In genomic region chr11:97781478-97781831, GRCm38 (mm10) we compare ENCODE assay signal across 8 mouse cellular contexts. TPM values are rescaled to one million over a fixed set of nuclear protein-coding genes. Genes with fewer than 3 reads are reported as not detected.
DNase-seq lines count a peak whose midpoint lies in the region; ATAC-seq lines count a peak whose summit lies in the region.

No protein-coding gene starts in this region.

- no peak for ATAC-seq in lung, embryonic 15.5 days (ENCODE audit: borderline replicate concordance, extremely low read depth, low FRiP score, low TSS enrichment)
- no peak for ATAC-seq in embryonic facial prominence, embryonic 14.5 days (ENCODE audit: low read depth)
- no peak for ATAC-seq in intestine, embryonic 16.5 days
- ATAC-seq in neural tube, embryonic 14.5 days (ENCODE audit: low read depth): no peak

- peak overlapping the region; percentile 75 for H3K4me3 ChIP-seq in lung, embryonic 15.5 days
- peak overlapping the region; percentile 91 for H3K4me3 ChIP-seq in embryonic facial prominence, embryonic 14.5 days (ENCODE audit: low read depth, low read length)
- peak overlapping the region; percentile 82 for H3K4me3 ChIP-seq in intestine, embryonic 16.5 days (ENCODE audit: low read length)
- peak overlapping the region; percentile 95 for H3K4me3 ChIP-seq in neural tube, embryonic 14.5 days (ENCODE audit: low read depth, low read length)

- peak overlapping the region; percentile 94 for H3K9ac ChIP-seq in lung, embryonic 15.5 days
- H3K9ac ChIP-seq in embryonic facial prominence, embryonic 14.5 days (ENCODE audit: low read depth, low read length): peak overlapping the region; percentile 99
- H3K9ac ChIP-seq in intestine, embryonic 16.5 days (ENCODE audit: low read depth, low read length): peak overlapping the region; percentile 97
- peak overlapping the region; percentile 94 for H3K9ac ChIP-seq in neural tube, embryonic 14.5 days (replicated peaks; ENCODE audit: low read depth, low read length)

- no peaks in the 10 kb centered on the region for H3K9me3 ChIP-seq in lung, embryonic 15.5 days
- H3K9me3 ChIP-seq in embryonic facial prominence, embryonic 14.5 days (ENCODE audit: control insufficient read depth, low read length): no peaks in the 10 kb centered on the region
- H3K9me3 ChIP-seq in intestine, embryonic 16.5 days (ENCODE audit: control insufficient read depth, low read length): no peaks in the 10 kb centered on the region
- no peaks in the 10 kb centered on the region for H3K9me3 ChIP-seq in neural tube, embryonic 14.5 days (ENCODE audit: control insufficient read depth, low read length)

- H3K4me1 ChIP-seq in lung, embryonic 15.5 days: peaks cover 32% of the 10 kb centered on the region
- peaks cover 11% of the 10 kb centered on the region for H3K4me1 ChIP-seq in embryonic facial prominence, embryonic 14.5 days (ENCODE audit: control insufficient read depth, insufficient read depth, low read length)
- H3K4me1 ChIP-seq in intestine, embryonic 16.5 days (ENCODE audit: control insufficient read depth, insufficient read depth, low read length): peaks cover 11% of the 10 kb centered on the region
- peaks cover 11% of the 10 kb centered on the region for H3K4me1 ChIP-seq in neural tube, embryonic 14.5 days (ENCODE audit: control insufficient read depth, insufficient read depth, low read length)

- H3K4me2 ChIP-seq in lung, embryonic 15.5 days: peak overlapping the region; percentile 57
- peak overlapping the region; percentile 65 for H3K4me2 ChIP-seq in embryonic facial prominence, embryonic 14.5 days (ENCODE audit: low read depth, low read length)
- H3K4me2 ChIP-seq in intestine, embryonic 16.5 days (ENCODE audit: low read depth, low read length): peak overlapping the region; percentile 68
- H3K4me2 ChIP-seq in neural tube, embryonic 14.5 days (ENCODE audit: low read depth, low read length): peak overlapping the region; percentile 86

- H3K36me3 ChIP-seq in lung, embryonic 15.5 days: peaks cover 44% of the 10 kb centered on the region
- H3K36me3 ChIP-seq in embryonic facial prominence, embryonic 14.5 days (ENCODE audit: control insufficient read depth, insufficient read depth, low read length): peaks cover 47% of the 10 kb centered on the region
- peaks cover 20% of the 10 kb centered on the region; the same call in 1 of the 2 replicates for H3K36me3 ChIP-seq in intestine, embryonic 16.5 days (ENCODE audit: control insufficient read depth, insufficient read depth, low read length)
- H3K36me3 ChIP-seq in neural tube, embryonic 14.5 days (ENCODE audit: control insufficient read depth, insufficient read depth, low read length): peaks cover 34% of the 10 kb centered on the region

- peak overlapping the region; percentile 89 for H3K27ac ChIP-seq in lung, embryonic 15.5 days
- peak overlapping the region; percentile 91 for H3K27ac ChIP-seq in embryonic facial prominence, embryonic 14.5 days (replicated peaks; ENCODE audit: low read depth, low read length)
- H3K27ac ChIP-seq in intestine, embryonic 16.5 days (ENCODE audit: low read length): peak overlapping the region; percentile 93
- H3K27ac ChIP-seq in neural tube, embryonic 14.5 days (ENCODE audit: low read depth, low read length): peak overlapping the region; percentile 95

- WGBS in lung, embryonic 15.5 days: 2% methylated on average over 11 of the region's 11 CpGs
- under 1% methylated on average over 11 of the region's 11 CpGs for WGBS in embryonic facial prominence, embryonic 14.5 days
- WGBS in intestine, embryonic 16.5 days: 1% methylated on average over 11 of the region's 11 CpGs
- 2% methylated on average over 11 of the region's 11 CpGs for WGBS in neural tube, embryonic 14.5 days

- no peak for DNase-seq in lung, postnatal 4 days
- DNase-seq in embryonic facial prominence, embryonic 14.5 days (ENCODE audit: low spot score): no peak
- DNase-seq in adrenal gland, adult (ENCODE audit: inconsistent age in 2 of 2, low spot score in 1 of 2): no peak
- no peak for DNase-seq in gastrocnemius, adult 18-20 months (ENCODE audit: low spot score)
- DNase-seq in lung, adult 18-20 months: no peak

- H3K27me3 ChIP-seq in lung, embryonic 15.5 days: no peaks in the 10 kb centered on the region
- H3K27me3 ChIP-seq in embryonic facial prominence, embryonic 14.5 days (replicated peaks; ENCODE audit: control insufficient read depth, insufficient read depth, low read length): no peaks in the 10 kb centered on the region
- no peaks in the 10 kb centered on the region for H3K27me3 ChIP-seq in intestine, embryonic 16.5 days (replicated peaks; ENCODE audit: control insufficient read depth, insufficient read depth, low read length)
- no peaks in the 10 kb centered on the region for H3K27me3 ChIP-seq in neural tube, embryonic 14.5 days (ENCODE audit: control insufficient read depth, insufficient read depth, low read length)

RNA-seq across cellular contexts. Expression of gene Rpl23, which starts 0.8 kb away (rescaled TPM):
- polyA plus RNA-seq in lung, embryonic 15.5 days (2015; fragmentation: Nextera tagmentation; extraction: Ambion mirVana): 457 and 490 TPM in 2 replicates
- polyA plus RNA-seq in embryonic facial prominence, embryonic 14.5 days (2014; fragmentation: Nextera tagmentation; extraction: Ambion mirVana): 712 and 810 TPM in 2 replicates
- polyA plus RNA-seq in intestine, embryonic 16.5 days (2015; fragmentation: Nextera tagmentation; extraction: Ambion mirVana): 466 and 491 TPM in 2 replicates
- 347 and 366 TPM in 2 replicates for polyA plus RNA-seq in neural tube, embryonic 14.5 days (2014; fragmentation: Nextera tagmentation; extraction: Ambion mirVana)
- 100 to 1,000 TPM; 426 to 450 TPM for total RNA-seq in gastrocnemius, adult 18-20 months (2021)

RNA-seq across cellular contexts. Expression of gene 1700001P01Rik, which starts 5.7 kb away (rescaled TPM):
- polyA plus RNA-seq in lung, embryonic 15.5 days (2015; fragmentation: Nextera tagmentation; extraction: Ambion mirVana): 0.85 TPM in 1 of 2 replicates, not detected in the other
- not detected in 2 replicates for polyA plus RNA-seq in embryonic facial prominence, embryonic 14.5 days (2014; fragmentation: Nextera tagmentation; extraction: Ambion mirVana)
- not detected in 2 replicates for polyA plus RNA-seq in intestine, embryonic 16.5 days (2015; fragmentation: Nextera tagmentation; extraction: Ambion mirVana)
- polyA plus RNA-seq in neural tube, embryonic 14.5 days (2014; fragmentation: Nextera tagmentation; extraction: Ambion mirVana): 0.36 TPM in 1 of 2 replicates, not detected in the other
- total RNA-seq in gastrocnemius, adult 18-20 months (2021): not detected

RNA-seq across cellular contexts. Expression of gene Cwc25, which starts 15.1 kb away (rescaled TPM):
- 15.6 and 18.5 TPM in 2 replicates for polyA plus RNA-seq in lung, embryonic 15.5 days (2015; fragmentation: Nextera tagmentation; extraction: Ambion mirVana)
- polyA plus RNA-seq in embryonic facial prominence, embryonic 14.5 days (2014; fragmentation: Nextera tagmentation; extraction: Ambion mirVana): 10.3 and 11.8 TPM in 2 replicates
- polyA plus RNA-seq in intestine, embryonic 16.5 days (2015; fragmentation: Nextera tagmentation; extraction: Ambion mirVana): 11.1 and 11.9 TPM in 2 replicates
- polyA plus RNA-seq in neural tube, embryonic 14.5 days (2014; fragmentation: Nextera tagmentation; extraction: Ambion mirVana): 13.8 and 13.9 TPM in 2 replicates
- 1 to 10 TPM; 5.2 to 5.9 TPM for total RNA-seq in gastrocnemius, adult 18-20 months (2021)

RNA-seq across cellular contexts. Expression of gene Lasp1, which starts 17.3 kb away (rescaled TPM):
- 153 and 160 TPM in 2 replicates for polyA plus RNA-seq in lung, embryonic 15.5 days (2015; fragmentation: Nextera tagmentation; extraction: Ambion mirVana)
- polyA plus RNA-seq in embryonic facial prominence, embryonic 14.5 days (2014; fragmentation: Nextera tagmentation; extraction: Ambion mirVana): 88.6 and 96.3 TPM in 2 replicates
- polyA plus RNA-seq in intestine, embryonic 16.5 days (2015; fragmentation: Nextera tagmentation; extraction: Ambion mirVana): 141 and 148 TPM in 2 replicates
- polyA plus RNA-seq in neural tube, embryonic 14.5 days (2014; fragmentation: Nextera tagmentation; extraction: Ambion mirVana): 82.9 and 99.8 TPM in 2 replicates
- 10 to 100 TPM; 10.0 to 19.2 TPM for total RNA-seq in gastrocnemius, adult 18-20 months (2021)

RNA-seq across cellular contexts. Expression of gene Pip4k2b, which starts 37.0 kb away (rescaled TPM):
- polyA plus RNA-seq in lung, embryonic 15.5 days (2015; fragmentation: Nextera tagmentation; extraction: Ambion mirVana): 1.6 and 1.8 TPM in 2 replicates
- polyA plus RNA-seq in embryonic facial prominence, embryonic 14.5 days (2014; fragmentation: Nextera tagmentation; extraction: Ambion mirVana): 2.2 and 2.6 TPM in 2 replicates
- polyA plus RNA-seq in intestine, embryonic 16.5 days (2015; fragmentation: Nextera tagmentation; extraction: Ambion mirVana): 0.71 and 0.86 TPM in 2 replicates
- polyA plus RNA-seq in neural tube, embryonic 14.5 days (2014; fragmentation: Nextera tagmentation; extraction: Ambion mirVana): 4.1 and 6.2 TPM in 2 replicates
- 10 to 100 TPM; 64.7 TPM for total RNA-seq in gastrocnemius, adult 18-20 months (2021)
